Mouse (Mus musculus) c-Kit-positive CD71-positive TER-119-negative erythroid progenitor cells, embryonic 14.5 days (primary cell): Measurements from ENCODE around the gene Zzz3.
"Not testable (repeated sequence)": the region's sequence is repeated elsewhere in the genome, so short reads cannot be mapped to it uniquely, and the experiment has no call there.

Experiments
- DNase-seq: peaks from one replicate; pipeline ENCODE4 v3.0.0-alpha.2; 2013; ENCODE audit warnings: low read depth

The Zzz3 gene

GRCm38 (mm10) chr3:152401964-152402670, 6.8 kb downstream of the Zzz3 start:
- DNase-seq, result no peak

GRCm38 (mm10) chr3:152402671-152403066, 7.4 kb downstream of the Zzz3 start:
- no peak for DNase-seq

- no peak for DNase-seq
Observed at GRCm38 (mm10) chr3:152403827-152404226, 8.6 kb downstream of the Zzz3 start.

GRCm38 (mm10) chr3:152405420-152405819, 10.1 kb downstream of the Zzz3 start:
- DNase-seq, result no peak

GRCm38 (mm10) chr3:152405978-152406640, 10.8 kb downstream of the Zzz3 start:
- DNase-seq, result peak; percentile 46

GRCm38 (mm10) chr3:152410980-152411551, 15.8 kb downstream of the Zzz3 start:
- no peak for DNase-seq

GRCm38 (mm10) chr3:152412362-152412761, 17.1 kb downstream of the Zzz3 start:
- DNase-seq, result no peak

- DNase-seq, result no peak
Observed at GRCm38 (mm10) chr3:152428925-152429324, 33.7 kb downstream of the Zzz3 start.

- DNase-seq, result no peak
Observed at GRCm38 (mm10) chr3:152432677-152433076, 37.4 kb downstream of the Zzz3 start.

- DNase-seq, result no peak
Observed at GRCm38 (mm10) chr3:152435590-152435989, 40.3 kb downstream of the Zzz3 start.

GRCm38 (mm10) chr3:152438068-152438467, 42.8 kb downstream of the Zzz3 start:
- DNase-seq, result no peak

GRCm38 (mm10) chr3:152442795-152443194, 47.5 kb downstream of the Zzz3 start:
- no peak for DNase-seq

GRCm38 (mm10) chr3:152444114-152444513, 48.8 kb downstream of the Zzz3 start:
- no peak for DNase-seq

GRCm38 (mm10) chr3:152446966-152447365, 51.7 kb downstream of the Zzz3 start:
- no peak for DNase-seq

- DNase-seq, result no peak
Observed at GRCm38 (mm10) chr3:152453163-152453562, 57.9 kb downstream of the Zzz3 start.

GRCm38 (mm10) chr3:152457308-152458035, 62.2 kb downstream of the Zzz3 start:
- DNase-seq, result peak; percentile 40

- not testable (repeated sequence) for DNase-seq
Observed at GRCm38 (mm10) chr3:152458875-152459274, 63.6 kb downstream of the Zzz3 start.

- DNase-seq, result no peak
Observed at GRCm38 (mm10) chr3:152460802-152461201, 65.5 kb downstream of the Zzz3 start.

GRCm38 (mm10) chr3:152462038-152462547, 66.8 kb downstream of the Zzz3 start:
- DNase-seq, result no peak

- no peak for DNase-seq
Observed at GRCm38 (mm10) chr3:152462900-152463299, 67.6 kb downstream of the Zzz3 start.

- DNase-seq, result no peak
Observed at GRCm38 (mm10) chr3:152464462-152464861, 69.2 kb downstream of the Zzz3 start.

GRCm38 (mm10) chr3:152465338-152465737, 70.1 kb downstream of the Zzz3 start:
- no peak for DNase-seq
